8 mouse cellular contexts compared by ENCODE assay signal in the genomic region with DNA sequence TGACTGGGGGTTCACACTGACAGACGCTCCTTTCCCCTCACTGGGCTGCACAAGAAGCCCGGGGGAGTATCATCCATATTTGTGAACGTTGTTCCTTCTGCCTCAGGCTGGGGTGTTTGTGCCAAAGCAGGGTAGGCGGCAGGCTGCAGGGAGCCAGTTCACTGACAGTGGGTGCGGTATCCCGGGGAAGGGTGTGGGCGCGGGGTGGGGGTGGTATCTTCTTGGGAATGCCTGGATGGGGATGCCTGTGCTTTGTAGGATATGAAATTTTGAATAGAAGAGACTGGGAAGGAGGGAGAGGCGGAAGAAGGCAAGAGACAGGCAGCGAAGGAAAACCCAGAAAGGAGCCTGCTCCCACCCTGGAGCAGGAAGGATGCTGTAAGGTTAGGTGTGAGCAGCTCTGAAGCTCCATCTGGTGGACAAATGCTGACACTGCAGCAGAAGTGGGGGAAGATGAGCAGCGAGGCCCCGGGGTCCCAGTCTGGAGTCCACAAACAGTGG. TPM values are rescaled to one million over a fixed set of nuclear protein-coding genes. Genes with fewer than 3 reads are reported as not detected.
DNase-seq lines count a peak whose midpoint lies in the region; ATAC-seq lines count a peak whose summit lies in the region.

No protein-coding gene starts in this region.

- no peaks in the 10 kb centered on the region for H3K4me1 ChIP-seq in forebrain, embryonic 14.5 days (ENCODE audit: control insufficient read depth, insufficient read depth, low read length)

- H3K4me2 ChIP-seq in forebrain, embryonic 14.5 days (ENCODE audit: low read length) = 0 out of 2 replicates have a peak overlapping the region, but pooled peaks have one; percentile 22

- peak overlapping the region; percentile 36; the same call in 1 of the 2 replicates for H3K9ac ChIP-seq in forebrain, embryonic 14.5 days (ENCODE audit: low read length)

- intact Hi-C loops in heart, postnatal 25 days (cut with DNase I) = loop anchor here (1.0 to 5.0 kb wide), 2 partner anchors 184 to 409 kb away; no protein-coding TSS in a partner anchor
- intact Hi-C loops in left cerebral cortex, postnatal 4 days (cut with DNase I) = loop anchor here (2.0 kb wide), 1 partner anchor 185 kb away; no protein-coding TSS in a partner anchor

- H3K27ac ChIP-seq in forebrain, embryonic 14.5 days (ENCODE audit: low read depth, low read length) = no peak overlapping the region

- H3K36me3 ChIP-seq in forebrain, embryonic 14.5 days (ENCODE audit: control insufficient read depth, insufficient read depth, low read length) = no peaks in the 10 kb centered on the region

- no peak overlapping the region for H3K4me3 ChIP-seq in forebrain, embryonic 14.5 days (ENCODE audit: low read depth, low read length)

- no peaks in the 10 kb centered on the region for H3K9me3 ChIP-seq in forebrain, embryonic 14.5 days (replicated peaks; ENCODE audit: control insufficient read depth, low read length)

- WGBS in forebrain, embryonic 14.5 days = 37% methylated on average over 12 of the region's 12 CpGs

- peak; percentile 42 for DNase-seq in heart, adult 8-10 months (ENCODE audit: low spot score)
- no peak for DNase-seq in heart, postnatal 25 days (ENCODE audit: low spot score)
- peak; percentile 34 for DNase-seq in c-Kit-positive CD71-negative TER-119-negative erythroid progenitor cells, embryonic 14.5 days (ENCODE audit: low read depth)
- peak; percentile 80 for DNase-seq in forebrain, embryonic 14.5 days (ENCODE audit: low spot score)
- DNase-seq in induced T-regulatory cell, adult 2 months (ENCODE audit: low read depth) = peak; percentile 66
- peak; percentile 78 for DNase-seq in left cerebral cortex, postnatal 4 days
- peak; percentile 63 for DNase-seq in naive thymus-derived CD4-positive, alpha-beta T cell, adult 2 months (ENCODE audit: low read depth)
- DNase-seq in spleen, postnatal 4 days (ENCODE audit: low spot score in 2 of 2) = peak; percentile 34 to 82

- ATAC-seq in forebrain, embryonic 14.5 days = peak; percentile 79

- no peaks in the 10 kb centered on the region for H3K27me3 ChIP-seq in forebrain, embryonic 14.5 days (replicated peaks; ENCODE audit: control insufficient read depth, insufficient read depth, low read length)

RNA-seq across cellular contexts. Expression of a gene that starts 14.8 kb away (rescaled TPM):
- not detected for total RNA-seq in heart, adult 8-10 months (2022)
- total RNA-seq in heart, postnatal 25 days (2021) = not detected
- polyA plus RNA-seq in forebrain, embryonic 14.5 days (2014; fragmentation: Nextera tagmentation; extraction: Ambion mirVana) = not detected in 2 replicates
- total RNA-seq in left cerebral cortex, postnatal 4 days (2021) = not detected

RNA-seq across cellular contexts. Expression of a gene that starts 38.7 kb away (rescaled TPM):
- total RNA-seq in heart, adult 8-10 months (2022) = not detected
- not detected for total RNA-seq in heart, postnatal 25 days (2021)
- 3.0 and 3.1 TPM in 2 replicates for polyA plus RNA-seq in forebrain, embryonic 14.5 days (2014; fragmentation: Nextera tagmentation; extraction: Ambion mirVana)
- total RNA-seq in left cerebral cortex, postnatal 4 days (2021) = 10 to 100 TPM; 23.8 to 26.0 TPM

RNA-seq across cellular contexts. Expression of a gene that starts 59.9 kb away (rescaled TPM):
- 100 to 1,000 TPM in 1 of 4 experiments, 10 to 100 TPM in 3; 85.8 to 115 (median 96.0) TPM for total RNA-seq in heart, adult 8-10 months (2022)
- 10 to 100 TPM; 67.0 to 70.7 TPM for total RNA-seq in heart, postnatal 25 days (2021)
- polyA plus RNA-seq in forebrain, embryonic 14.5 days (2014; fragmentation: Nextera tagmentation; extraction: Ambion mirVana) = 354 and 601 TPM in 2 replicates
- 1,000 to 10,000 TPM; 1,229 to 1,264 TPM for total RNA-seq in left cerebral cortex, postnatal 4 days (2021)

Comparison
In these comparisons a context has a peak if more than half of its experiments do, and no peak if none do; other contexts are left out.
1. RNA of a gene that starts 38.7 kb away (total RNA-seq): 23.8 to 26.0 TPM in left cerebral cortex, postnatal 4 days; not detected in heart, adult 8-10 months and not detected in heart, postnatal 25 days; every median in the first group is over 10 times any median in the second.
2. RNA of a gene that starts 59.9 kb away (total RNA-seq): 1,229 to 1,264 TPM in left cerebral cortex, postnatal 4 days; 85.8 to 115 TPM in heart, adult 8-10 months and 67.0 to 70.7 TPM in heart, postnatal 25 days; every median in the first group is over 10 times any median in the second.